Mouse (Mus musculus): Measurements from ENCODE around the gene Gnaz. TPM values are rescaled to one million over a fixed set of nuclear protein-coding genes. Genes with fewer than 3 reads are reported as not detected.
A peak's percentile ranks its signal among the peaks of the same experiment; 100 is the strongest.

The Gnaz gene
- total and polyA plus RNA-seq, 2 experiments from 2014 or later: 0.38 to 2.1 TPM

DNA sequence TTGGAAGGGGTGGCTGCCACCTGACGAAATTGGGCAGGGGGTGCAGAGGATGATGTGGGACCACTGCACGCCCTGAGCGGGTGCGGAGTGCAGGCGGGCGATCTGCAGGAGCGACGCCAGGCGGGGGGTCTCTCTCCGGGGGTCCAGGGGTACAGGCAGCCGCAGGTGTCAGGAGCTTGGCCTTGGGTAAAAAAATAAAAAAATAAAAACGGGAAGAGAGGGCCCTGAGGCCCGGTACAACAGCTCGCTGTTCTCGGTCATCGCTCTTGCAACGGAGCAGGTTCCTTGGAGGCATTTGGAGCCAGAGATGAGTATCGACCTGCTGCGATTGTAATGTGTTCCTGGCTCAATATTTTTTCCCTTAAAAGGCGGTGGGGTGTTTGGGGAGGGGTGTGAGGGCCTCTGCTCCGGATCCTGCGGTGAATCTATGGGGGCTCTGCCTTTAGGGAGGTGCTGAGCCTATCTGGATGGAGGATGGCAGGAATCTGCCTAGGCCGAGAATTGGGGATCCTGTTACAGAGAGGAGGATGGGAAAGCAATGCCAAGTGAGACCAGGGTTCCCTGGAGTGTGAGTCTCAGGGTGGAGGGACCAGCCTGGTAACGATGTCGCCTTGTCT lies 782 bp downstream of the Gnaz start:
- no peak overlapping the region; the same call in 1 of the 2 replicates for H3K9ac ChIP-seq (replicated peaks; ENCODE audit: low read depth, low read length)
- TF ChIP-seq CTCF (IDR thresholded peaks at IDR 0.05; ENCODE audit: low read depth) (no peak), EP300 (IDR thresholded peaks at IDR 0.05; ENCODE audit: low read depth) (no peak)
- 9% methylated on average over 25 of the region's 25 CpGs for WGBS
- peak overlapping the region; percentile 71 for H3K4me3 ChIP-seq (ENCODE audit: low read depth, low read length)
- H3K27ac ChIP-seq (ENCODE audit: low read depth): no peak overlapping the region
- H3K4me1 ChIP-seq (ENCODE audit: control insufficient read depth, insufficient read depth): peaks cover 9% of the 10 kb centered on the region; the same call in 1 of the 2 replicates
- ATAC-seq (ENCODE audit: insufficient read depth, low read depth): no peak
- H3K27me3 ChIP-seq (ENCODE audit: control insufficient read depth, insufficient read depth, low read length): peaks cover 70% of the 10 kb centered on the region
- DNase-seq (ENCODE audit: low spot score): no peak
- H3K4me2 ChIP-seq (ENCODE audit: low read depth, low read length): peak overlapping the region; percentile 96
- no peaks in the 10 kb centered on the region for H3K9me3 ChIP-seq (replicated peaks; ENCODE audit: control insufficient read depth, low read length)
- H3K36me3 ChIP-seq (replicated peaks; ENCODE audit: control insufficient read depth, insufficient read depth, low read length): no peaks in the 10 kb centered on the region

DNA sequence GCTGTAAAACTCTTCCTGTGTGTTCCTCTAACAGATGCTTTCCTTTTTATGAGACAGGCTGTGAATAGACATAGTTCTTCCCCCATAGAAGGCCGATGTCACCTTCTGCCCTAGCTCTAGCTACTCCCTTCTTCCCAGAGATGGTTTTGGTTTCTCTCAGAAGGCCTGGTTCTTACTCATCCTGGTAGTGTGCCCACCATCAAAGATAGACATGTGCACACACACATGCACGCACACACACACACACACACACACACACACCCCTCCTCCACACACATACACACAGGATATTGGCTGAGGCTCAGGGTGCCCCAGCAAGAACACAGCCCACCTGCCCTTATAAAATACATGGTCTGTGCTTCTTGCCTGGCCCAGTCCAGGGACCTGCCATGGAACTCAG lies 2.3 kb downstream of the Gnaz start:
- no peak for DNase-seq (ENCODE audit: low spot score)
- peaks cover 60% of the 10 kb centered on the region for H3K27me3 ChIP-seq (ENCODE audit: control insufficient read depth, insufficient read depth, low read length)
- H3K27ac ChIP-seq (ENCODE audit: low read depth): no peak overlapping the region
- no peaks in the 10 kb centered on the region for H3K9me3 ChIP-seq (replicated peaks; ENCODE audit: control insufficient read depth, low read length)
- ATAC-seq (ENCODE audit: insufficient read depth, low read depth): no peak
- 92% methylated on average over 2 of the region's 2 CpGs for WGBS
- no peaks in the 10 kb centered on the region for H3K36me3 ChIP-seq (replicated peaks; ENCODE audit: control insufficient read depth, insufficient read depth, low read length)
- H3K4me2 ChIP-seq (ENCODE audit: low read depth, low read length): no peak overlapping the region
- H3K9ac ChIP-seq (replicated peaks; ENCODE audit: low read depth, low read length): no peak overlapping the region
- peaks cover 9% of the 10 kb centered on the region; the same call in 1 of the 2 replicates for H3K4me1 ChIP-seq (ENCODE audit: control insufficient read depth, insufficient read depth)
- no peak for TF ChIP-seq EP300 (IDR thresholded peaks at IDR 0.05; ENCODE audit: low read depth)
- no peak overlapping the region for H3K4me3 ChIP-seq (ENCODE audit: low read depth, low read length)

DNA sequence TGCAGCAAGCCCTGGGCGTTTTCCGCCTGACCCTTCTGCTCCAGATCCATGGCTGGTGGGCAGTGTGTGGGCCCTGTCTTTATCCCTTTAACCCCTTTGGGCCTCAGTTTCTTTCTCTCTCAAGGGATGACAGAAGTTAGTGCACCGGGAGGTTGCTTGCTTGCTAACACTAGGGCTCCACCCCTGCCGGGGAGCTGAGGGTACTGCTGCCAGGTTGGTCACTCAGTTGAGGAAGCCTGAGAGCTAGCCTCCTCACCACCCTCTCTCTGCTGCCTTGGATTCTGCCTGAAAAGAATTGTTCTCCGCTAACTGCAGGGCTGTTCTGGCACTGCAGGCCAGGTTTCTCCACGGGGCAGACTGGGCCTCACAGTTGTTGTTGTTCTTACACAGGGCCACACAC lies 6.0 kb downstream of the Gnaz start:
- no peak for DNase-seq (ENCODE audit: low spot score)
- TF ChIP-seq EP300 (IDR thresholded peaks at IDR 0.05; ENCODE audit: low read depth): no peak
- no peak for TF ChIP-seq CTCF (IDR thresholded peaks at IDR 0.05; ENCODE audit: low read depth)
- Histone ChIP-seq H3K9me3 (replicated peaks; ENCODE audit: control insufficient read depth, low read length) (no peaks in the 10 kb centered on the region), H3K4me2 (ENCODE audit: low read depth, low read length) (no peak overlapping the region), H3K27ac (ENCODE audit: low read depth) (no peak overlapping the region), H3K4me3 (ENCODE audit: low read depth, low read length) (no peak overlapping the region), H3K9ac (replicated peaks; ENCODE audit: low read depth, low read length) (no peak overlapping the region), H3K27me3 (ENCODE audit: control insufficient read depth, insufficient read depth, low read length) (peaks cover 36% of the 10 kb centered on the region), H3K36me3 (replicated peaks; ENCODE audit: control insufficient read depth, insufficient read depth, low read length) (no peaks in the 10 kb centered on the region), H3K4me1 (ENCODE audit: control insufficient read depth, insufficient read depth) (no peaks in the 10 kb centered on the region)
- ATAC-seq (ENCODE audit: insufficient read depth, low read depth): no peak
- WGBS: 74% methylated on average over 6 of the region's 6 CpGs

DNA sequence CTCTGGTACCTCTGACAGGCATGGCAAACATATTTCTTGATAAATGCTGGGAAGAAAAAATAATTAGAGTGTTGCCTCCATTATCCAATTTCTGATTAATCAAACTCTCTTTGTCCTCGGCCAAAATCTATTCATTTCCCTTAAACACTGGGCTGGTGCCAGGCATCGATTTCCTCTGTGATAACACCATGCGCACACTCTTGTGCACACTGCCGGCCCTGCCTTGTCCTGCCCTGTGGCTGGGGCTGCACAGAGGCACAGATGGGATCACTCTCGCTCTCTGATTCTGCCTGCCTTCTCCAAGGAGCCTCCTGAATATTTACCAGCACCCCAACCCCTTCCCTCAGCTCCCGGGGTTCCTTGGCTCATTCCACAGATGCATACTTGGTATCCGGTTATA lies 8.6 kb downstream of the Gnaz start:
- Histone ChIP-seq H3K27me3 (ENCODE audit: control insufficient read depth, insufficient read depth, low read length) (peaks cover 33% of the 10 kb centered on the region), H3K4me3 (ENCODE audit: low read depth, low read length) (no peak overlapping the region), H3K27ac (ENCODE audit: low read depth) (no peak overlapping the region), H3K4me1 (ENCODE audit: control insufficient read depth, insufficient read depth) (no peaks in the 10 kb centered on the region), H3K36me3 (replicated peaks; ENCODE audit: control insufficient read depth, insufficient read depth, low read length) (no peaks in the 10 kb centered on the region), H3K9me3 (replicated peaks; ENCODE audit: control insufficient read depth, low read length) (no peaks in the 10 kb centered on the region), H3K4me2 (ENCODE audit: low read depth, low read length) (no peak overlapping the region), H3K9ac (replicated peaks; ENCODE audit: low read depth, low read length) (no peak overlapping the region)
- DNase-seq (ENCODE audit: low spot score): no peak
- TF ChIP-seq EP300 (IDR thresholded peaks at IDR 0.05; ENCODE audit: low read depth): no peak
- TF ChIP-seq CTCF (IDR thresholded peaks at IDR 0.05; ENCODE audit: low read depth): no peak
- WGBS: 64% methylated on average over 7 of the region's 7 CpGs
- no peak for ATAC-seq (ENCODE audit: insufficient read depth, low read depth)

DNA sequence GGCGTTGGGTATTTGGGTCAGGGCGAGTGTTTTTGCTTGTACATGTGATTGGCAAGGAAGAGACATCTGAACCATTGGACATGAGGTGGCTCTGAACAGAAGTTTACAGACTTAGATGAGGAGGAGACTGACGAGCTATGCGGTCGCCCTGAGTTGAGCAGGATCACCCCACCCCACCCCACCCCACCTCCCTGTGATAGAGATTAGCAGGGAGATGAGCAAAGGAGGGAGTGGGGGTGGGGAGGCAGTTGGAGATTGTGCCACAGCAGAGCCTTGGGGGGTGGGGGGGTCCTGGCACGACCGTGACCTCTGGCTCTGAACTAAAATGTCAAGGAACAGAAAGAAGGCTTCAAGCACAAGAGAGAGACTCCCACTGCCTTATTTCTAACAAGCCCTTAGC lies 9.5 kb downstream of the Gnaz start:
- no peak for DNase-seq (ENCODE audit: low spot score)
- Histone ChIP-seq H3K4me2 (ENCODE audit: low read depth, low read length) (no peak overlapping the region), H3K36me3 (replicated peaks; ENCODE audit: control insufficient read depth, insufficient read depth, low read length) (no peaks in the 10 kb centered on the region), H3K9ac (replicated peaks; ENCODE audit: low read depth, low read length) (no peak overlapping the region), H3K27me3 (ENCODE audit: control insufficient read depth, insufficient read depth, low read length) (peaks cover 33% of the 10 kb centered on the region), H3K9me3 (replicated peaks; ENCODE audit: control insufficient read depth, low read length) (no peaks in the 10 kb centered on the region), H3K27ac (ENCODE audit: low read depth) (no peak overlapping the region), H3K4me1 (ENCODE audit: control insufficient read depth, insufficient read depth) (no peaks in the 10 kb centered on the region), H3K4me3 (ENCODE audit: low read depth, low read length) (no peak overlapping the region)
- 64% methylated on average over 7 of the region's 7 CpGs for WGBS
- no peak for ATAC-seq (ENCODE audit: insufficient read depth, low read depth)
- no peak for TF ChIP-seq CTCF (IDR thresholded peaks at IDR 0.05; ENCODE audit: low read depth)

DNA sequence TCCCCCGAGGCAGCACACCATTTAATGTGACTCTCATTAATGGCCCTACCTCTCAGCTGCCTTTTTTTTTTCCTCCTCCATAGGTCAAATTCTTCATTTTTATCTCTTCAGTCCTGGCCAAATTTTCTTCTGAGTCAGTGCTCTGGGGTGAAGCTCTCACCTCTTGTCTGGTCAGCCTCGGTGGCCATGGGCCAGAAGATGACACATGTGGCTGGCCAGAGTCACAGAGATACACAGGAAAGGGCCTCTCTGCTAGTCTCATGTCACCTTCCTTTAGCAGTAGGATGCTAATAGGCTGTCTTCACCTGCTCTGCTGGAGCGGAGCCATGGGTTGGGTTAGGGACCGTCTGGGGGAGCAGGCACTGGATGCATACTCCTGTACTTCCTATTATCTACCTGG lies 11.1 kb downstream of the Gnaz start:
- no peaks in the 10 kb centered on the region for H3K36me3 ChIP-seq (replicated peaks; ENCODE audit: control insufficient read depth, insufficient read depth, low read length)
- peaks cover 25% of the 10 kb centered on the region for H3K27me3 ChIP-seq (ENCODE audit: control insufficient read depth, insufficient read depth, low read length)
- H3K9me3 ChIP-seq (replicated peaks; ENCODE audit: control insufficient read depth, low read length): no peaks in the 10 kb centered on the region
- H3K4me1 ChIP-seq (ENCODE audit: control insufficient read depth, insufficient read depth): no peaks in the 10 kb centered on the region
- 79% methylated on average over 4 of the region's 4 CpGs for WGBS
- TF ChIP-seq EP300 (IDR thresholded peaks at IDR 0.05; ENCODE audit: low read depth) (no peak), CTCF (IDR thresholded peaks at IDR 0.05; ENCODE audit: low read depth) (no peak)
- H3K9ac ChIP-seq (replicated peaks; ENCODE audit: low read depth, low read length): no peak overlapping the region
- DNase-seq (ENCODE audit: low spot score): no peak
- H3K4me2 ChIP-seq (ENCODE audit: low read depth, low read length): no peak overlapping the region
- H3K4me3 ChIP-seq (ENCODE audit: low read depth, low read length): no peak overlapping the region
- no peak for ATAC-seq (ENCODE audit: insufficient read depth, low read depth)
- no peak overlapping the region for H3K27ac ChIP-seq (ENCODE audit: low read depth)
